Mouse (Mus musculus) forebrain, embryonic 16.5 days (tissue): ENCODE measurements around the gene Slc25a33. TPM values are rescaled to one million over a fixed set of nuclear protein-coding genes. Genes with fewer than 3 reads are reported as not detected.

Source experiments
- ATAC-seq: fragments of 200-750 bp; cut with Nextera tagmentation; 2 replicates; pipeline ENCODE4 v1.8.0; 2017; ENCODE audit warnings: mild to moderate bottlenecking, moderate library complexity
- H3K27ac ChIP-seq: fragments of 300-500 bp; sonication (generic); 2 replicates; pipeline ENCODE4 v1.5.1; 2014; ENCODE audit warnings: low read length, control low read depth
- H3K27me3 ChIP-seq: fragments of 300-500 bp; sonication (generic); replicated peaks from 2 replicates; pipeline ENCODE4 v1.6.1; 2014; ENCODE audit warnings: low read length; ENCODE audit not compliant: control insufficient read depth, insufficient read depth
- H3K36me3 ChIP-seq: fragments of 300-500 bp; sonication (generic); 2 replicates; pipeline ENCODE4 v1.6.1; 2014; ENCODE audit not compliant: control insufficient read depth, insufficient read depth
- H3K4me1 ChIP-seq: fragments of 300-500 bp; sonication (generic); replicated peaks from 2 replicates; pipeline ENCODE4 v1.6.1; 2014; ENCODE audit warnings: low read length; ENCODE audit not compliant: control insufficient read depth, insufficient read depth
- H3K4me2 ChIP-seq: fragments of 300-500 bp; sonication (generic); 2 replicates; pipeline ENCODE4 v1.6.1; 2014; ENCODE audit warnings: mild to moderate bottlenecking, low read length, control low read depth
- H3K4me3 ChIP-seq: fragments of 300-500 bp; sonication (generic); replicated peaks from 2 replicates; pipeline ENCODE4 v1.5.1; 2014; ENCODE audit warnings: mild to moderate bottlenecking, low read length, control low read depth
- H3K9ac ChIP-seq: fragments of 300-500 bp; sonication (generic); replicated peaks from 2 replicates; pipeline ENCODE4 v1.6.1; 2014; ENCODE audit warnings: low read depth, low read length, control low read depth
- H3K9me3 ChIP-seq: fragments of 300-500 bp; sonication (generic); 2 replicates; pipeline ENCODE4 v1.6.1; 2016; ENCODE audit warnings: low read length; ENCODE audit not compliant: control insufficient read depth
- WGBS: fragments of 180-500 bp; shearing (Covaris S2); extraction: QIAGEN DNeasy Blood & Tissue Kit; methylation state at CpG from one replicate; pipeline ENCODE4 v1.1.7; 2014; 5-methylcytosine and 5-hydroxymethylcytosine counted together
- microRNA-seq: library from miRNA; unstranded; fragments of <30 nt; microRNA quantifications from one replicate; pipeline ENCODE4, GENCODE M21; 2017
- polyA plus RNA-seq: library from polyadenylated mRNA; unstranded; fragments of >200 nt; fragmentation: Nextera tagmentation; extraction: Ambion mirVana; gene quantifications from 2 replicates; pipeline ENCODE4 v1.2.1, GENCODE M21; 2015

The Slc25a33 gene
- polyA plus RNA-seq, 1 experiment from 2014 or later = 22.7 TPM

DNA sequence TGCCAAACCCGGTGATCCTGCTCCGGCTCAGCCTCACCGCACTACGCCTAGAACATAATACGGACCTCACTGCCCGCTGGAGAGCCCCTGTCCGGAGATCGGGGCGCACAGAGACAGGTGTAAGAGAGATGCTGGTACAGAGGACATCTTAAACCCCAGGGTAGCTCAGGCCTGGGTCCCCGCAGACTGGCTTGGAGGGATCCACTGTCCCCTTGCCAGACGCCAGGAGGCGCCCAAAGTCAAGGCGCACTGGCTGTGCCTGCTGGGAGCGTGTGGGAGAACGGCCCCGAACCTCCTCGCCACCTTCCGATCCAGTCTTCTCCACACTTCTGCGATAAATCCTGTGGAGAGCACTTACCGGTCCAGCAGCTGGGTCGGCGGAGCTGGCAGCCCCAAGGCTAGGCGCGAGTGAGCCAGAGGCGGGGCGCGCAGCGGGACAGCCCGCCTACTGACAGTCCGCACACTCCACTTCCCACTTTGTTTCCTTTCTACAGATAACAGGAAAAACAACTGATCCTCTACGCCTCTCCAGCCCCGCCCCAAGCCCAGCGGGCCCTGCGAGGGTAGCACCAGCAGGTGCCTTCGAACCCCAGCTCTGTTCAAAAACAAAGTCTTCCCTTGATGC is 75.8 kb downstream of the Slc25a33 start:
- WGBS = 1% methylated on average over 35 of the region's 35 CpGs
- Histone ChIP-seq H3K27ac (no peak overlapping the region), H3K4me3 (peak overlapping the region; percentile 52), H3K9me3 (no peaks in the 10 kb centered on the region), H3K27me3 (peaks cover 8% of the 10 kb centered on the region), H3K4me1 (peaks cover 14% of the 10 kb centered on the region), H3K36me3 (no peaks in the 10 kb centered on the region), H3K4me2 (peak overlapping the region; percentile 77), H3K9ac (peak overlapping the region; percentile 64)
- ATAC-seq = peak; percentile 90

GRCm38 (mm10) chr4:149697506-149698196 is 76.4 kb downstream of the Slc25a33 start:
- ATAC-seq = peak; percentile 27
- Histone ChIP-seq H3K4me1 (peaks cover 14% of the 10 kb centered on the region), H3K9ac (peak overlapping the region; percentile 64), H3K36me3 (no peaks in the 10 kb centered on the region), H3K4me2 (peak overlapping the region; percentile 77), H3K9me3 (no peaks in the 10 kb centered on the region), H3K27me3 (peaks cover 8% of the 10 kb centered on the region), H3K4me3 (peak overlapping the region; percentile 52), H3K27ac (no peak overlapping the region)
- WGBS = 30% methylated on average over 15 of the region's 15 CpGs

GRCm38 (mm10) chr4:149696189-149696971 is 77.7 kb downstream of the Slc25a33 start:
- Histone ChIP-seq H3K9ac (no peak overlapping the region), H3K9me3 (no peaks in the 10 kb centered on the region), H3K27ac (no peak overlapping the region), H3K4me1 (peaks cover 14% of the 10 kb centered on the region), H3K27me3 (peaks cover 8% of the 10 kb centered on the region), H3K36me3 (no peaks in the 10 kb centered on the region), H3K4me2 (no peak overlapping the region), H3K4me3 (no peak overlapping the region)
- no peak for ATAC-seq
- WGBS = 34% methylated on average over 16 of the region's 16 CpGs

Small RNAs within 50 kb of the gene (microRNA-seq; reads per million reads assigned to microRNA genes)
- not detected for gene Gm47301

Other genes starting within 250 kb of the Slc25a33 start
- gene Clstn1, start 187.8 kb downstream of the Slc25a33 start, polyA plus RNA-seq = 65.3 and 81.8 TPM in 2 replicates
- gene Pik3cd, start 71.7 kb downstream of the Slc25a33 start, polyA plus RNA-seq = 19.5 and 21.0 TPM in 2 replicates
- gene Tmem201, start 36.2 kb downstream of the Slc25a33 start, polyA plus RNA-seq = 37.3 and 43.5 TPM in 2 replicates
- gene Spsb1, start 180.8 kb upstream of the Slc25a33 start, polyA plus RNA-seq = 5.8 and 7.0 TPM in 2 replicates
- 2.1 TPM in 2 replicates for gene H6pd, start 234.7 kb upstream of the Slc25a33 start, polyA plus RNA-seq